Mouse (Mus musculus) 3T3-L1 (cell line): ENCODE data around the gene Oscar.

Source experiments
- DNase-seq: peaks from one replicate; pipeline ENCODE4 v3.0.0-alpha.2; 2015; ENCODE audit warnings: low read depth, low spot score

Gene Oscar

DNA sequence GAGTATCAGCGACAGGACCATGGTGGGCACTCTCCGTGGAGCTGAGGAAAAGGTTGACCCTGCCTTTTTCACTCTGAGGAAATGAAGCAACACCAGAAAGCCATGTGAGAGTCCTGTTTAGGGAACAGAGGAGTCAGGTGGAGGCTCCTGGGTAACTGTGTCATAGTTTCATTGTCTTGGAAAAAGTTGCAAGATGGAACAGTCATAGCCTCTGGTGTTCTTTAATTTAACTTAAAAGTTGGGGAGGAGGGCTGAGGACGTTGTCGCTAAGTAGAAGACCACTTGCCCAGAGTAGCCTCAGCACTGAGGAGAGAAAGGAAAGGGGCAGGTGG is at the start of gene Oscar:
Gene Oscar, minus strand, starts transcription at position 101 of the 332 bp plus-strand sequence.
- DNase-seq = no peak

DNA sequence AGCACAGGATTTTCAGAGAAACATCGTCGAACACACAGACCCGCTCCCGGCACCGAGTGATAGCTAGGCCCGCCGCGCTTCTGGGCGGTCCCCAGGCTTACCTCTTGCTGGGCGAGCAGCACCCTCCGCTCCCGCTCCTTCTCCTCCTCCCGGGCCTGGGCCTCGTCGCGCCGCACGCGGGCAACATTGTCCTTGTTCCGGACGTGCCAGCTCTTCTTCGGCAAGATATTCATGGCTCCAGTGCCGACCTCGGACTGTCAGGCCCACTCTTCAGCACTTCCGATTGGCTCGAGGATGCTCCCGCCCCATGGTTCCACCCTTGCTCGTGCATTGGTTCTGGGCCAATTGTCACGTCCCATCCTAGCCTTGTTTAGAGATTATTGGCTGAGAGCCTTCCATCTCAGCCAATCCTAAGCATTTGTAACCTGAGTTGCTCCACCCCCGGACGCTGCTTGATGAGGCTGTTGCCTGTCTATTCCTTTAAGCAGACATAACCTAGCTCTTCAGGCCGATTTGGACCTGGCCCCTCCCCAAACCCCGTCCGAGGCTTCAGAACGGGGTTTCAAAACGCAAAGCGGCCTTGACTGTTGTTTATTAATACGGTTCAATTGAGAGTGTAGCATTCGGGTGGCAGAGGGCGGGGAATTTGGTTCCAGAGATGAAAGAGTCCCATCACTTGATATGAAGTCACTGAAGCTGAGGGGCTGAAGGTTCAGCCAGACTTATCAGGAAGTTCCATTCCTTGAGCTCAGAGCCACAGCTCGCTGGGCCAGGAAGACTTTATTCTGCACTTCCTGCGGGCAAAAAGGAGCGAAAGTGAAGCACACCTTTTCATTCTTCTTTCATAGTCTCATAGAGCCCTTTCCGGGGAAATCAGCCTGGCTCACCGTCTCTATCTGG is 49.5 kb upstream of the Oscar start, which contains the start of gene Leng1:
Gene Leng1, minus strand, starts transcription at position 626 of the 900 bp plus-strand sequence.
- peak; percentile 99 for DNase-seq

DNA sequence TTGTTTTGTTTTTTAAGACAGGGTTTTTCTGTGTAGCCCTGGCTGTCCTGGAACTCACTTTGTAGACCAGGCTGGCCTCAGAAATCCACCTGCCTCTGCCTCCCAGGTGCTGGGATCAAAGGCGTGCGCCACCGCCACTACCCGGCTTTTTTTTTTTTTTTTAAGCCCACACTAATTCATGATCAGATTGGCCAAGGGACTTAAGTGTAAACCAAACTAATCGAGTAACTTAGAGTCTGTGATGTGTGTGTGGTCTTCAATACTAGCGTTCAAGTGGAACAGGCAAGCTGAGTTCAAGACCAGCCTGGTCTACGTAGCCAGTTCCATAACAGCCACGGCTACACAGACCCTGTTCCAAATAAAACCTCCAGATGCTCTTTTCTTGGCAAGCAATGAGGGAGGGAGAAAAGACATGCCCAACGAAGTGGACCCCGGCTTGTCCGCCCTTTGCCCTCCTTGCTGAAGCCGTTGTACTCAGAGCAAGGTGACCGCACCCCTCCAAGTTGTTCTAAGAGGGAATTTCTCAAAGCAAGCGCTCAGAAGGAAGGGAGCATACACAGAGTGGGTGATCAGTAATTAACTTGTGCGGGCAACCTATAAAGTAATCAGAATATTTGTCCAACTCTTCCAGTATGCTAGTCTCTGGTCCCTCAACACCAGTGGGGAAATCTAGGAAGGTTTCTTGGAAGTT is 48.7 kb upstream of the Oscar start:
- DNase-seq = peak; percentile 38

DNA sequence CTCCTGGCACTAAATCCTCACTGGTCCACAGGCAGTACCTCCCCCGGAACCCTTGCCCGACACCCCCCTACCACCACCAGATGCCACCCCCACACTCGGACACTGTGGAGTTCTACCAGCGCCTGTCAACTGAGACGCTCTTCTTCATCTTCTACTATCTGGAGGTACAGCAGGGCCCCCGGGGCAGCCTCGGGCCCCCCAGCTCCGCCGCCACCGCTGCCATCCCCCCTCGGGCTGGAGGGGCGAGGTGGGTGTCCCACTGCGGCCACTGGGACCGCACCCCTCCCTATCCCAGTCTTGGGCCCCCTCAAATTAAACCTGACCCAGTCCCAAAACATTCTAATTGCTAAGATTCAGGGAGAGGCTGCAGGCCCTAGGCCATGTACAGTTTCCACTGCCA is 42.6 kb upstream of the Oscar start:
- no peak for DNase-seq

DNA sequence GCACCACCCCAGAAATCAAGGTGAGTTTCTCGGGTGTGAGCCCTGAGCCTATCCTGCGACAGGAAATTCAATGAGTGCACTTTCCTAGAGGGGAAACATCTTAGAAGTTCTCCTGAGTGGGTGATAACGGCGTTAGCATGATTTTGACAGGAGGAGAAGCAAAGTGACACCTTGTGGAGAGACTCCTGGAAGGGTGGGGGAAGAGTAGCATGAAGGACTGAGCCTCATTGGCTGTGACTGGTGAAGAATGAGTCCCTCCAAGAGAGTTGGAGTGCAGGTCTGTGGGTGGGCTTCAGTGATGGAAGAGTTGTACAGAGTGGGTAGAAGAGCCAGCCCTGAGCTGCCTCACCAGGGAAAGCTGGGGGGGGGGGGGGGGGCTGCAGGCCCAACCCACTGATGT is 41.0 kb upstream of the Oscar start:
- no peak for DNase-seq

DNA sequence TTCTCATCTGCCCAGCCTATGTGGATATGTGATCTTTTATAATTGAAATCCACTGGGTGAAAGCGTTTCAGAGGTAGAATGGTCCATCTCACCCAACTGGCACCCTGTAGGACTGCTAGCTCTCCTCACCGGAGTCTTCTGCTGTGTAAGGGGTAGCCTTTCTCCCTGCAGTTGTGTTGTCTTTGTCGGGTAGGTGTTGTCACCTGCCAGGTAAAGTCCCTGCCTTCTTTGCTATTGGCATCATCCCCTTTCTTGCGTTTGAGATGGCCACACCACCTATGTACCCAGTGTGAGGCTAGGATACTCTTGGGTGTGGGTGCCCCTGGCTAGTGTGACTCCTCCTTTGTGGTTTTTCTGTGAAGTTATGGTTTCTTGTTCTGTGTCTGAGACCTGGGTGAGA is 30.7 kb upstream of the Oscar start:
- DNase-seq = no peak

DNA sequence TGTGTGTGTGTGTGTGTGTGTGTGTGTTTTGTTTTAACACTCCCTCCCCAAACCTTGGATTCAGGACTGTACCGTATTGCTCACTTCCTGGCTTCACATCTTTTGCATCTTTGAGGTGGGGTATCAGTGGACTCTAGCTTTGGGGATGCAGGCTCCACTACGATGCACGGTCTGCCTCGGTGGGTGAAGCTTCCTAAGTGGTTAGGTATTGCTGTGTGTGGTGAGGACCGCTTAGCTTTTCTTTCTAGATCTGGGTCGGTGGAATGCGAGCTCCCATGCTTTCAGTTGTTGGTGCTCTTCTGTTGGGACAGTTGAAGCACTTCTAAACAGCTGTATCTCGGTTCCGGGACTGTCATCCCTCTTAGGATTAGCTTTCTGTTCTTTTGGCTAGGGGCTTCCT is 30.2 kb upstream of the Oscar start:
- DNase-seq = peak; percentile 20

DNA sequence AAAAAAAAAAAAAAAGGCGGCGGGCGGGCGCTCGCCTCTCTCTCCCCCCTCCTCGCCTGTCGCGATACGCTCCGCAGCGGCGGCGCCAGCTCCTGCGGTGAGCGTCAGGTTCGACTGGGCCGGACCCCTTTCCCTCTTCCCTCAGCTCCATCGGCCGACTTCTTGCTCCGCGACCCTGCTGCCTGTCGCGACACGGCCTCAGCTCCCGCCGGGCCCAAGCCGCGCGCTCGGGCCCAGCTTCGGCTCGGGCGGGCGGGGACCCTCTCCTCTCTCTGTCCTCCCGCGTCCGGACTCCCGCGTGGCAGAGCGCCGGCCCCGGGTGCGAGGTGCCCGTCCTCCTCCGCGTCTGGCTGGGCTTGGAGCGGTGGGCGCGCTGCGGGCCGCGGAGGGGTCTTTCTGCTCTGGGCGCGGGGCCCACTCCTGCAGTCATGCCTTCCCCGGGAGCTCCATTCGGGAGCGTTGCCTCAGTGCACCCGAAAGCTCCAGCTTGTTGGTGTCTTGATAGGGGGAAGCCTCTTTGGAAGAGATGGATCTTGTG is 29.6 kb upstream of the Oscar start:
- DNase-seq = no peak

DNA sequence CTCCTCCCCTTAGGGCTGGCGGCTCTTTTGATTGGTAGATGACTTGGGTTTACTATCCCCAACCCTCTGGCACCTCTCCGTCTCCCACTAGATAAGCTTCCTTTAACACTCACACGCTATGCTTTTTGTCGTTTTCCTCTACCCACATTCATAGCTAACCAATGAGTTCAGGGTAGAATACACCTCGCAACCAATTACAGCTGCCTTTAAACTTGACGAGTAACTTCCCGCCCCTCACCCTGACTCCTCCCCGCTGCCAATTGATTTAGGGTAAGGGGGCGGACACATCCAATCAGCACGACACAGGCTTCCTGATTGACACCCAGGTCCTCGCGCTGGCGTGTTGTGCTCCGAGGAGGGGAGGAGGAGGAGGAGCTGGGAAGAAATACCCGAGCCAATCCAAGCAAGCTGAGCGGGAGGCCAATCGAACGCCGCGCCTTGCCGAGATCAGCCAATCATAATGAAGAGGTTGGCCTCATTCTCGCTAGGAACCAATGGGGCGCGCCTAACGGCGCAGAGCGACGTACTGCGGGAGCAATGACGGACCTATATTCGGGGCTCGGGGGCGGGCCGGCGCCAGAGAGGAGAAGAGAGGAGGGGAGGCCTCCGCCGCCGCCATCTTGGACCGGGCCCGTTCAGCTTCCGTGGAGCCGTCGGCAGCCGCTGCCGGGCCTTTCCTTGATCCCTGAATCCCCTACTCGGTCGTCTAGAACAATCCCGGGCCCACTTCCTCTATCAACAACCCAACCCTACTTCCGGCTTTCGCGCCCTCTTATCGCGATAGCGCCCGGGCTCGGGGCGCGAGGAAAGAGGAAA is 28.9 kb upstream of the Oscar start, which contains the start of gene Cnot3:
Gene Cnot3, plus strand, starts transcription at position 597 of the 816 bp plus-strand sequence.
- DNase-seq = peak; percentile 99

DNA sequence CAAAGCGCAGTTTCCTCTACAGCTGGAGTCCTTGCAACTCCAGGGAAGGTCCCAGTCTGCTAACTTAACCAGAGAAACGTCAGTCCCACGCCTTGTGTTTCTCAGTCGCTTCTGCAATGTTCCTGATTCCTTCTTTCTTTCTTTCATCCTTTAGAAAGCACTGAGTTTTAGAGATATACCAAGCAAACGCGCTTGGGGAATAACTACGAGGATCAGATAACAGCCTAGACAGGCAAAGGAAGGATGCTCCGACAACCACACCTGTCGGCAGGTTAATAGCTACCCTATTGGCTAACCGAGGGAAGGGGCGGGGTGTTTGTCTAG is 28.4 kb upstream of the Oscar start:
- no peak for DNase-seq

DNA sequence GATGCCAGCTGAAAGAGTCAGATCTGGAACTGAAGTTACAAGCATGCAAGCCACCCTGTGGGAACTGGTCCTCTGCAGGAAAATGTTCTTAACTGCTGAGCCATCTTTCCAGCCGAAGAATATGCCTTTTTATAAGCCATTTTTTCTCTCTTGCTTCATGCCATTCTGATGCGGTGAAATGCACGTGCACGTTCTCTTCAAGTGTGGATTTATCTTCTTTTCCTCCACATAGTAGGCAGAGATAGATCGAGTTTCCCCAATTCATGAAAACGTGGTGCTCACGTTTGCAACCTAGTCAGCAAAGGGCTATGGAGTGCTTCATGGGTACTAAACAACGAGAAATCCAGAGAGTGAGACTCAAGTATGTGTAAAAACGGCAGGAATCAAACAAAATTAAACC is 27.9 kb upstream of the Oscar start:
- no peak for DNase-seq

DNA sequence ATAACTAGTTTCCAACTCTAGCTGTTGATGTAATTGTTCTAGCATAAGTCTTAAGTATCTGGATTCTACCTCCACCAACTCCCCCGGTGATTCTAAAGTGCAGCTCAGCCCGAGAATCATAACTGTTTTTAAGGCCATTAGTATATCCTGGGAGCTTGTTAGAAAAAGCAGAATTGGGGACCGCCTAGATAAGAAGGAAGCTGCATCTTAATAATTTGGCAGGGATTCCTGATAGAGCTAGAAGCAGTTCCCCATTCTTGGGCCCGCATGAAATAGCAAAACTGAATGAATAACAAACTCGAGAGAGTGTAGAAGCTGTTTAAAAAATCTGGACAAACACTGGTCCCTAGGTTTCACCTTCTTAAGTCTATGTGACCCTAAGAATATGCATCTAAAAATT is 27.5 kb upstream of the Oscar start:
- DNase-seq = no peak

DNA sequence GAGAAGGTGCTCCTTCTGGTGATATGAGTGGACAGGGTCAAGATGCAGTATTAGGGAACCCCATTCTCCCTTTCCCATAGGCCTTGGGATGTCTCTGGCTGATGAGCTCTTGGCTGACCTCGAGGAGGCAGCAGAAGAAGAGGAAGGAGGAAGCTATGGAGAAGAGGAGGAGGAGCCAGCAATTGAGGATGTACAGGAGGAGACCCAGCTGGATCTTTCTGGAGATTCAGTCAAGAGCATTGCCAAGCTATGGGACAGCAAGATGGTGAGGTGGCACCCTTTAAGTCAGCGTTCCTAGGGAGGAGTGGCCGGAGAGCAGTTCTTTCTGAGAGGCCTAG is 14.5 kb upstream of the Oscar start:
- DNase-seq = no peak

DNA sequence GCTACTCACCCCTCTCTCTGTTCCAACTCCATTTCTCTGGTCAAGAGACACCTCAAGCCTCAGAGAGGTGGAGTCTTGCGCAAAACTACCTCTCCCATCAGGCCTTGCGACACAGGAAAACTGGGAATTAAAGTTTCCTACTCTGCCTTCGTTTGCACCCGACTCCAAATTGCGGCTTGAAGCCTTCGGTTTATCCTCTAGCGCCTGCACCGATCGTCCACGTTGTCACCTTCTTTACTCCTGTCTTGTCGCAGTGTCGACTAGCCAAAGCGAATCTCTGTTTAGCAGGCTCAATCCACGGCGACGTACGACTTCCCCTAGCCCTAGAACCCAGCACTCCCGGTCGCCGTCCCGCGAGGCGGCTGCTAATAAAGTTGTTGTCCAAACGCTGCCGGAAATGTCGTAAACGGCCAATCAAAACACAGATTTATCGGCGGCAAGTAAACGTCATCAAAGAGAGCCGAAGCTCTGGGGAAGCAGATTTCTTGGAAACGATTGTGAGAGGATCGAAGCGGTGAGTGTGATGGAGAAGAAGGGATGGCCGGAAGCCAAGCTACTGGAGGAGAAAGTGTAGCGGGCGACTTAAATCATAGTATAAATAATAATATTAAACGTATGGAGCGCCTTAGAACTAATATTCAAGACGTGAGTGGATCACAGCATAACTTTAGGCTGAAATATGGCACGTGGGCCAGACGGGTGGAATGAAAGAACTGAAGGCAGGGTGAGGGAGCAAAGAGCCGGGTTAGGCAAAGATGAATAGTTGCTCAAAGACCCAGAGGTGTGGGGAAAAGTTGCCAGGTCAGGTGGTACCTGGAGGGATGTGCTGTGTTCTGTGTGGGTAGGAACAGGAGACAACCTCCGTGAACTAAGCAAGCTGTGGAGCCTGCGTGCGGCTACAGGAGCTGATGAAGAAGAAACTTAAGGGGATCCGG is 13.9 kb upstream of the Oscar start, which contains the start of the genes Tfpt and Prpf31:
Gene Tfpt, minus strand, starts transcription at position 387 of the 935 bp plus-strand sequence.
Gene Prpf31, plus strand, starts transcription at position 443 of the 935 bp plus-strand sequence.
- peak; percentile 94 for DNase-seq

DNA sequence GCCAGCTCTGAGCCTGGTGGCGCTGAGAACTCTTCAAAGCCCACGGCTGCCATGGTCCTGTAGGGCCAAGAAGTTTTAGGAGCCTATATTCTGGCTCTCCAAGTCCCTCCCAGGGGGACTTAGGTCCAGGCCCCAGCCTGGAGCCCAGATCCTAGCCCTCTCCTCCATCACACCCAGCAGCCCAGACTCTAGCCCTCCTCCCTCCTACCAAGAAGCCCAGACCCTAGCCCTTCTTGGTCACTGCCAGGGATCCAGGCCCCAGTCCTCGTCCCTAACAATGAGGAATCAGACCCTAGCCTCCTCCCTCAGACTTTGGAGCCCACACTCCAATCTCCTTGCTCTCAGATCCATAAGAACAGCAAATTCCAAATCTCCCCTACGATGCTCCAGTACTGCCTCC is 13.1 kb upstream of the Oscar start:
- DNase-seq = no peak

DNA sequence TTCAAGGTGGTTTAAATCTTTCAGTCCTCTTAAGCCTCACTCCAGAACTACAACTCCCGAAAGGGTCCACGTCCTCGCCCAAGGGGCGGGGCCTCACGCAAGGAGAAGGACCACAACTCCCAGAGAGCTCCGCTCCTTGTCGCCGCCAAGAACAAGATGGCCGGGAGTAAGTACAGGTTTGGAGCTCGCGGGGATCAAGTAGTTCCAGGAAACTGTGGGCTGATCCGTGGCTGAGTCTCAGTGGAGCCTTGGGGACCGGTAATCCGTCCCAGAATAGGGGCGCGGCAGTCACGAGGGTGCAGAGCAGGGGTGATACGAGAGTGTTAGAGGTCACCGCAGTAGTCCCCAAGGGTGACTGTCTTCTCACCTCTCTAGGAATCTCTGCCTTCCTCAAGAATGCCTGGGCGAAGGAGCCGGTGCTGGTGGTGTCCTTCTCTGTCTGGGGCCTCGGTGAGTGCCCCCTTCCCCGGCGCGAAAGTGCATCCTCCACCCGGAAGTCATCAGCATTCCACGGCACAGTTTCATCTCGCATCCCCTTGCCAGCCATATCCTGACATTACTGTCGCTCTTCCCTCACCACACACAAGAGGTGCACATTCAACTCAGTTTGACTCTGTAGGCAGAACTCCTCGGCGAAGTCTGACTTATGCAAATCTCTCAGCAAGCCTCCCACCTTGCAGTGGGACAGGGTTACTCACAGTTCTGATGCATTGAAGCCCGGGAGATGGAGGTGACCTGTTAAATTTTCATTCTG is 1.5 kb upstream of the Oscar start, which contains the start of gene Ndufa3:
Gene Ndufa3, plus strand, starts transcription at position 132 of the 754 bp plus-strand sequence.
- peak; percentile 92 for DNase-seq

DNA sequence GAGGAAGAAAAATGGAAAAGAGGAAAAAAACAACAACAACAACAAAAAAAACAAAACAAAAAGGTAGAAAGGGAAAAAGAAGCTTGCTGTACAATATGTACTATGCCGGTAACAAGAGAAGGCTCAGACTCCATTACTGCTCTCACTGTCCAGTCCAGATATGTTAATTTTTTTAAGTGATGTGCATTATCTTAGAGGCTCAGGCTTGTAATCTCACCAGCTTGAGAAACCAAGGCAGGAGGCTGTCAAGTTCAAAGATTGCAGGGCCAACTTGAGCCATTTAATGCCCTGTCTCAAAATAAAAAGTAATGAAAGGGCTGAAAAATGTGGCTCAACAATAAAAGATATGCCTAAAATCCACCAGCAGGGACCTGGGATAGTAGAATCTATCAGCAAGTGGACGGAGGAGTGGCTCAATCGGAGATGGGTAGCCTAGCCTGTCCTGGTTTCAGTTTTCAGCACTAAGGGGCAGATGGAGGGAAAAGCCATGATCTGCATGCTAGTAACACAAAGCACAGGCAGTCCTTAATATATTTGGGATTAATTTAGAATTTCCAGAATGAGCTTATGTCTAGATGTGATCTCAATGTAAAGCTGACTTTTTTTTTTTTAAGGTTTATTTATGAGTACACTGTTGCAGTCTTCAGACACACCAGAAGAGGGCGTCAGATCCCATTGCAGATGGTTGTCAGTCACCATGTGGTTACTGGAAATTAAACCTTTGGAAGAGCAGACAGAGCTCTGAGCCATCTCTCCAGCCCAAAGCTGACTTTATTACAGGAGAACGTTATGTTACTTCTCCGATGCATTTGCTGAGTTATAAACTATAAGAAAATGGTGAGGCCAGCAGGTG is 658 bp upstream of the Oscar start:
- DNase-seq = peak; percentile 2

DNA sequence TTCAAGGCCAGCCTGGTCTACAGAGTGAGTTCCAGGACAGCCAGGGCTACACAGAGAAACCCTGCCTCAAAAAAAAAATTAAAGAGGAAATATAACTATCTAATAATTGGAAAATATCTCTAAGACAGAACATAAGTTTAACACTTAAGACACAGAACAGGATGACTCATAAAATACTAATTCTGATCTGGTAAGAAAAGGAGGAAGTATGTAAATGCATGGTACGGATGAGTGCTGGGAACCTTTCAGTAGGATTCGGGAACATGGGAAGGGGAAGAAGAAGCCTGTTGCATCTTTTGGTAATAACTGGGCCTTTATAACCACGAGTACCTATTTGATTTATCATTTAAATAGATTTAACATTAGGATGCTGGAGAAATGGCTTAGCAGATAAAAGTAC is 1.9 kb downstream of the Oscar start:
- no peak for DNase-seq

DNA sequence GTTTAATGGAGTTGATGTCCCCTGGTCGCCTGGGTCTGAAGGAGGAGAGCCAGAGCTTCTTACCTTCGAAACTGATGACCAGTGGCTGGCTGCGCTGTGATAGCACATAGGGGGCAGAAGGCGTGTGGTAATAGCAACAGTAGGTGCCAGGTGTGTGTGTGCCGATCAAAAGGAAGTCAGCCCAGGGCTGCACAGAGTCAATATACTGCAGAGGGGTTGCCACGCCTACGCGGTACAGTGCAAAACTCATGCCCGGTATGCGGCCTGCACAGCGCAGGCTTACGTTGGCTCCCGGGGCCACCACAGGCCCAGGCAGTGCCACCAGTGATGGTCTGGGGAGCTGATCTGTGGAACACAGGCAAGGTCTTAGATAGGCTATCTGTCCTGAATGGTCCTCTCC is 5.0 kb downstream of the Oscar start:
- DNase-seq = no peak
